Mouse (Mus musculus): Measurements from ENCODE around the gene Lasp1. TPM values are rescaled to one million over a fixed set of nuclear protein-coding genes. Genes with fewer than 3 reads are reported as not detected.

Gene Lasp1
- polyA plus RNA-seq, 1 experiment from 2014 or later: 62.6 TPM

Other genes starting within 250 kb of the Lasp1 start
- gene Srcin1, start 222.8 kb upstream of the Lasp1 start, polyA plus RNA-seq (2014; fragmentation: Nextera tagmentation; extraction: Ambion mirVana): 0.55 and 0.56 TPM in 2 replicates
- 9.0 and 9.7 TPM in 2 replicates for gene Epop, start 169.3 kb upstream of the Lasp1 start, polyA plus RNA-seq (2014; fragmentation: Nextera tagmentation; extraction: Ambion mirVana)
- gene Mllt6, start 135.6 kb upstream of the Lasp1 start, polyA plus RNA-seq (2014; fragmentation: Nextera tagmentation; extraction: Ambion mirVana): 3.7 and 3.9 TPM in 2 replicates
- 11.8 TPM in 2 replicates for gene Cisd3, start 113.2 kb upstream of the Lasp1 start, polyA plus RNA-seq (2014; fragmentation: Nextera tagmentation; extraction: Ambion mirVana)
- 18.0 and 21.8 TPM in 2 replicates for gene Pcgf2, start 98.5 kb upstream of the Lasp1 start, polyA plus RNA-seq (2014; fragmentation: Nextera tagmentation; extraction: Ambion mirVana)
- 476 and 532 TPM in 2 replicates for gene Psmb3, start 95.6 kb upstream of the Lasp1 start, polyA plus RNA-seq (2014; fragmentation: Nextera tagmentation; extraction: Ambion mirVana)
- gene Pip4k2b, start 54.3 kb upstream of the Lasp1 start, polyA plus RNA-seq (2014; fragmentation: Nextera tagmentation; extraction: Ambion mirVana): 2.6 and 2.8 TPM in 2 replicates
- 12.9 and 13.1 TPM in 2 replicates for gene Cwc25, start 32.4 kb upstream of the Lasp1 start, polyA plus RNA-seq (2014; fragmentation: Nextera tagmentation; extraction: Ambion mirVana)
- not detected in 2 replicates for gene 1700001P01Rik, start 23.1 kb upstream of the Lasp1 start, polyA plus RNA-seq (2014; fragmentation: Nextera tagmentation; extraction: Ambion mirVana)
- gene Rpl23, start 16.6 kb upstream of the Lasp1 start, polyA plus RNA-seq (2014; fragmentation: Nextera tagmentation; extraction: Ambion mirVana): 524 and 537 TPM in 2 replicates
- 15.4 and 20.0 TPM in 2 replicates for gene B230217C12Rik, start 41.8 kb downstream of the Lasp1 start, polyA plus RNA-seq (2014; fragmentation: Nextera tagmentation; extraction: Ambion mirVana)
- gene Fbxo47, start 85.2 kb downstream of the Lasp1 start, polyA plus RNA-seq (2014; fragmentation: Nextera tagmentation; extraction: Ambion mirVana): 0.60 and 0.61 TPM in 2 replicates
- gene Plxdc1, start 187.4 kb downstream of the Lasp1 start, polyA plus RNA-seq (2014; fragmentation: Nextera tagmentation; extraction: Ambion mirVana): 0.11 and 0.17 TPM in 2 replicates
- 4.6 and 5.7 TPM in 2 replicates for gene Arl5c, start 197.2 kb downstream of the Lasp1 start, polyA plus RNA-seq (2014; fragmentation: Nextera tagmentation; extraction: Ambion mirVana)
- 6.5 and 6.6 TPM in 2 replicates for gene Cacnb1, start 224.0 kb downstream of the Lasp1 start, polyA plus RNA-seq (2014; fragmentation: Nextera tagmentation; extraction: Ambion mirVana)
- 1,089 and 1,111 TPM in 2 replicates for gene Rpl19, start 227.7 kb downstream of the Lasp1 start, polyA plus RNA-seq (2014; fragmentation: Nextera tagmentation; extraction: Ambion mirVana)

Data from embryonic facial prominence, embryonic 11.5 days (tissue).